Mouse (Mus musculus): ENCODE measurements around the gene Cyp1b1.

Cyp1b1 gene

GRCm38 (mm10) chr17:79713643-79714367 is 1.1 kb downstream of the Cyp1b1 start:
- DNase-seq (ENCODE audit: low spot score): peak; percentile 59

- DNase-seq (ENCODE audit: low spot score): peak; percentile 40
Measured at GRCm38 (mm10) chr17:79713276-79713642, 1.6 kb downstream of the Cyp1b1 start.

GRCm38 (mm10) chr17:79712536-79712935 is 2.3 kb downstream of the Cyp1b1 start:
- DNase-seq (ENCODE audit: low spot score): no peak

GRCm38 (mm10) chr17:79711944-79712343 is 2.9 kb downstream of the Cyp1b1 start:
- no peak for DNase-seq (ENCODE audit: low spot score)

GRCm38 (mm10) chr17:79710246-79710842 is 4.5 kb downstream of the Cyp1b1 start:
- DNase-seq (ENCODE audit: low spot score): no peak

- no peak for DNase-seq (ENCODE audit: low spot score)
Measured at GRCm38 (mm10) chr17:79709718-79710117, 5.1 kb downstream of the Cyp1b1 start.

DNA sequence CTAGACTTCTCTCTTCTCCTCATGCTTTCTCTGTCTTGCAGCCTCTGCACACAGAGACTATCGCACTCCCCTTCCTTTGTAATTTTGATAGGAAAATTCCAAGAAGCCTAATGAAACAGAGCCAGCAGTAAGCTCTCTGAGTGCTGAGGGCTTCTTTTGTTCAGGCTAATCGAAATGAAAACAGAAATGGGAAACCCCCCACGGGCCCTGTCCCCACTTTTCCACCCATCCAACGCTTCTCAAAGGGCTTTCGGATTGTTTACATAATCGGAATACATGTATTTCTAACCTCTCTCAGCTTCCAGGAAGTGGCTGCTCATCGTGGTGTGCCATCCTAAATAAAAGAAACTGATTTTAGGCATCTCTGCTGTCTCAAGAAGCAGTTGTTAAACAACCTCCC is 6.7 kb downstream of the Cyp1b1 start:
- no peak for DNase-seq (ENCODE audit: low spot score)

- no peak for DNase-seq (ENCODE audit: low spot score)
Measured at GRCm38 (mm10) chr17:79705671-79706455, 9.0 kb downstream of the Cyp1b1 start.

- DNase-seq (ENCODE audit: low spot score): peak; percentile 40
Measured at GRCm38 (mm10) chr17:79700871-79701270, 14.0 kb downstream of the Cyp1b1 start.

GRCm38 (mm10) chr17:79699197-79699596 is 15.7 kb downstream of the Cyp1b1 start:
- DNase-seq (ENCODE audit: low spot score): no peak

DNA sequence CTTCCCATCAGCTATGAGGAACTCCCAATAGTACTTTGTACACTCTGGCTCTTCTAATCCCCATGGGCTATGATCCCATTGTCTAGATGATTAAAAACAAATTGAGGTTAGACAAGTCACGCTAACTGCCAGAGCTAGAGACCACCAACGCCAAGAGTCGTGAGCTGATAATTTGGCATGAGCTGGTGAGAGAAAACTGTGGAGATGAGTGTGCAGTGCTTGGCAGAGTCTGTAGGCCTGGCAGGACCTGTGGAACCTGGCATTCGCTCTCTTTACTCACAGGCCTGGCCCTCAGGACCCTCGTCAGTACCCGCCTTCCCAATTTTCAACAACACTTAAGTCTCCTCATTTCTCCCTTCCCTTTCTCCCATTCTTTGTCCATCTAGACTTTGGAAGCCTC is 19.3 kb downstream of the Cyp1b1 start:
- no peak for DNase-seq (ENCODE audit: low spot score)

GRCm38 (mm10) chr17:79695106-79695505 is 19.8 kb downstream of the Cyp1b1 start:
- DNase-seq (ENCODE audit: low spot score): no peak

GRCm38 (mm10) chr17:79670837-79671236 is 44.0 kb downstream of the Cyp1b1 start:
- DNase-seq (ENCODE audit: low spot score): no peak

DNA sequence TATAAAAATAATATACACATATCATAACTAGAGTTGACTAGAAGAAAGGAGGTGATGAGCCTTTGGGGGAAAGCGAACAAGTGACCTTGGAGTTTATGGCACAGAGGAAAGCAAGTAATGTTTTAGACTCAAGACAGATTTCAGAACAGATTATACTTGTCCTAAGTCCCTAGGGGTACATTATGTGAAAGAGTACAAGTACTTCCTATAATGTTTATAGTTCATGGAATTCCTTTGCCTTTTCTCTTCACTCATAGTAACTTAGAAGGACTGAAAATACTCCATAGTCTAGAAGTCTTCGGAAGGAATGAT is 50.8 kb downstream of the Cyp1b1 start:
- DNase-seq (ENCODE audit: low spot score): no peak

GRCm38 (mm10) chr17:79663393-79664105 is 51.3 kb downstream of the Cyp1b1 start:
- DNase-seq (ENCODE audit: low spot score): no peak

- no peak for DNase-seq (ENCODE audit: low spot score)
Measured at GRCm38 (mm10) chr17:79661848-79662247, 53.0 kb downstream of the Cyp1b1 start.

DNA sequence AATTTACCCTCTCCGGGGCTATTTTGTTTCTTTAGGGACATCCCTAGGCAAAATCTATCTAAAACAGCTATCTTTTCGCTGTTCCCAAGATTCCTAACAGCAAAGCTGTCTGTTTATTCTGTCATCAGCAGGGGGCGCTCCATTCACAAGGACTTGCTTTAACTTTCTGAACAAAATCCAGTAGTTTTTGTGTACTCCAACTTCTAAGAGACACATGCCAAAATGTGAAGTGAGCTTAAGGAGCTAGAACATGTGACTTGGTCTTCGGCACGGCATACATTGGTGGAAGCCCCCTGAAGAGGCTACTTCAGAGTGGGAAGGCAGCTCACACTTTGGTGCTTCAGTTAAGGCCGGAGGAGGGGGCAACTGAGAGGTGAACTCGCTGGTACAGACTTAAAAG is 53.5 kb downstream of the Cyp1b1 start:
- DNase-seq (ENCODE audit: low spot score): peak; percentile 53

- no peak for DNase-seq (ENCODE audit: low spot score)
Measured at GRCm38 (mm10) chr17:79658863-79659262, 56.0 kb downstream of the Cyp1b1 start.

GRCm38 (mm10) chr17:79658452-79658851 is 56.4 kb downstream of the Cyp1b1 start:
- no peak for DNase-seq (ENCODE audit: low spot score)

DNA sequence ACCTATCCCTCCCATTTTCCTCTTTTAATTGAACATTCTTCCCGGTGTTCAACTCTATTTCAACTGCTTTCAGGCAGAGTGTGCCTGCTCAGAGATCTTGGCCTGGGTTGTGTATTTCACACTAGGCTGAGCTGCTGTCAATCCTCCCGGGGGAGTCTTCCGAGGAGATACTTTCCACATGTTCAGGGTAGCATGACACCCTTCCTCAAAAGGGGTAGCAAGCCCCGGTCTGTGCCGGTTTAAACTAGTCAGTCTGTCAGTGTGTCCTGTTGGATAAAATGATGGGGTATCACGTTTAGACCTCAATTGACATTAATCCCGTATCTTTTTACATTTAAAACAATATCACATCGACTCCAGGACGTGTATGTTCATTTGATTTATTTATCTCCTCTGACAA is 57.1 kb downstream of the Cyp1b1 start:
- DNase-seq (ENCODE audit: low spot score): no peak

- DNase-seq (ENCODE audit: low spot score): no peak
Measured at GRCm38 (mm10) chr17:79654187-79654586, 60.7 kb downstream of the Cyp1b1 start.

DNA sequence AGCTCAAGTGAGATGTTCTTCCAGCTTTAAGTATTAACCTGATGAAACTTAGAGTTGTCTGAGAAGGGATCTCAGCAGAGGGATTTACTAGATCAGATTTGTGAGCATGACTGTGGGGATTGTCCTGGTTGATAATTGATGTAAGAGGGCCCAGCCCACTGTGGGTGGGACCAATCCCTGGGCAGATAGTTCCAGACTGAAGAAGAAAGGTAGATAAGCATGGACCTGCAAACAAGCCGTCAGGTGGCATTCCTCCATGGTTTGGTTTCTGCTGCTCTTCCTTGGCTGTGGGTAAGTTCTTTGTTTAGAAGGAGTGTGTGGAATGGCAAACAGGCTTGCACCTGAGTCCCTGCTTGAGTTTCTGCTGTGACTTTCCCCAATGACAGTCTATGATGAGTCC is 61.7 kb downstream of the Cyp1b1 start:
- DNase-seq (ENCODE audit: low spot score): no peak

All from ovary, postnatal 36 days (tissue).